Mouse (Mus musculus) embryo, embryonic 11 days (tissue): ENCODE results near the gene Kcnj6.
"Not testable (repeated sequence)": the region's sequence is repeated elsewhere in the genome, so short reads cannot be mapped to it uniquely, and the experiment has no call there.

ENCODE experiments used
- DNase-seq: peaks from one replicate; pipeline ENCODE4 v3.0.0-alpha.2; 2015

Kcnj6 gene

DNA sequence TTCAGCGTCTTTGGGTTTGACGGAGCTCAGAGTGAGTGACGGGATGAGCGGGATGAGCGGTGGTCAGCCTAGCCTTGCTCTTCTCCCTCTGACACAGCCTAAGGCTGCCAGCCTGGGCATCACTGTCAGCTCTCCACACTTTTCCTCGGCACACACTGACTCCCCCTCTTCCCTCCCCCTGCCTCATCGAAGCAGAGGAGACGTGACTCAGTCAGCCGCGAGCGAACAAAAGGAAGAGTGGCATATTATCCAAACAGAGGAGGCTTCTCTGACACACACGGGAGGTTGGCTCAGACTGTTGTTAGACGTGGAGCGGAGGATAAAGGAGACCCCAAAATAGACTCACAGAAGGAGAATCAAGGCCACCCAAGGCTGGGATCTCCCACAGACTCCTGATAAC, 147.1 kb downstream of the Kcnj6 start:
- DNase-seq: no peak

GRCm38 (mm10) chr16:94845996-94846395, 151.5 kb downstream of the Kcnj6 start:
- no peak for DNase-seq

DNA sequence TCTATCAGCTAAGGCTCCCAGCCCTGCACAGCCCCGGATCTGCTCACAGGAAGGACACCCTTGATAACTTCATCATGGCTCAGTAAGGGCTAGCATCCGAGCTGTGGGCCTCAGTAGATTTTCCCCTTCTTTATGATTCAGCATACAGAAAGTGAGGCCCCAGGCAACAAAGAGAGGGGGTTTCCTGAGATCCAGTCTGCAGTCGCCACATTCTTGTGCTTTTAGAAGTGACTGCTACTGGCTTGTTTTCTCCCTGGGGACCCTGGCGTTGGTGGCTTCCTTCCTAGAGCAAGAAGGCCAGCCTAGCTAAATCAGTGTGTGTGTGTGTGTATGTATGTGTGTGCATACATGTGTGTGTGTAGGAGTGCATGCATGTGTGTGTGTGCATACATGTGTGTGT, 152.7 kb downstream of the Kcnj6 start:
- DNase-seq: no peak

- peak; percentile 31 for DNase-seq
These were observed 158.1 kb downstream of the Kcnj6 start for GRCm38 (mm10) chr16:94839398-94839797.

- DNase-seq: no peak
These were observed 159.6 kb downstream of the Kcnj6 start for GRCm38 (mm10) chr16:94837881-94838280.

GRCm38 (mm10) chr16:94834502-94834901, 163.0 kb downstream of the Kcnj6 start:
- DNase-seq: no peak

DNA sequence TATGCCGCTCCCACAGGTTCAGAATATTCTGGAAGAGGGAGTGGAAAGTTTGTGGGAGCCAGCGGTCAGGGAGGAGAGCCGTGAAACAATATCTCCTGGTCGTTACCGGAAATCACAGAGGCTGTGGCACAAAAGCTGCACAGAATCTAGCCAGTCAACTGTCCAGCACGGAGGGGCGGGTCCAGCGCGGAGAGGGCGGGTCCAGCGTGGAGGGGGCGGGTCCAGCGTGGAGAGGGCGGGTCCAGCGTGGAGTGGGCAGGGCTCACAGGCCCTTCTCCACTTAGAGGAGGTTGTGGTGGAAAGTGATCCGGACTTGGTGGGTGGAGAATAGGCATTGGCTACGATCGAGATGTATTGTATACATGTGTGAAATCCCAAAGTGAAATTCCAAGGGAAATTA, 169.3 kb downstream of the Kcnj6 start:
- DNase-seq: no peak

DNA sequence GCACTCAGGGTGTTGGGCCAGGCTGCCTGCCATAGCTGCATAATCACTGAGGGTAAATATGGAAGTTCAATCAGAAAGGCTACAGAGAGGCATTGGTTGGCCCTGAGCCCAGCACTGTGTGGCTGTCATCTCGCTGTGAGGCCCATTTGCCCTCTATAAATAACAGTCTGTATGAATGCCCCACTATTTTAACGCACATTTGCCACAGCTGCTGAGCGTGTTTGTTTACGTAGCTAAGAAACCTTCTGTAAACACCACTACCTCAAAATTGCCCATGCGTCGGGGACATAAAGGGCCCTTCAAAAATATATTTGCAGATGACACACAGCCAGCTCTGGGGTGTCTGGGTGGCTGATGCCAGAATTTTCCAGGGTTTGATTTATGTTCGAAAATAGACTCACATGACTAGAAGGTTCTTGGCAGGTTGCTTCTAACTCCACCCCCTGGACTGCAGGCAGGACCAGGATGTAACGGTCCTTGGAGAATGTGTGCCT, 170.4 kb downstream of the Kcnj6 start:
- no peak for DNase-seq

- no peak for DNase-seq
These were observed 172.2 kb downstream of the Kcnj6 start for GRCm38 (mm10) chr16:94825274-94825673.

GRCm38 (mm10) chr16:94822611-94823010, 174.9 kb downstream of the Kcnj6 start:
- no peak for DNase-seq

- DNase-seq: no peak
These were observed 175.9 kb downstream of the Kcnj6 start for GRCm38 (mm10) chr16:94821610-94822009.

GRCm38 (mm10) chr16:94816391-94816790, 181.1 kb downstream of the Kcnj6 start:
- DNase-seq: peak; percentile 71

GRCm38 (mm10) chr16:94815891-94816290, 181.6 kb downstream of the Kcnj6 start:
- no peak for DNase-seq

- not testable (repeated sequence) for DNase-seq
These were observed 188.2 kb downstream of the Kcnj6 start for GRCm38 (mm10) chr16:94809286-94809685.

DNA sequence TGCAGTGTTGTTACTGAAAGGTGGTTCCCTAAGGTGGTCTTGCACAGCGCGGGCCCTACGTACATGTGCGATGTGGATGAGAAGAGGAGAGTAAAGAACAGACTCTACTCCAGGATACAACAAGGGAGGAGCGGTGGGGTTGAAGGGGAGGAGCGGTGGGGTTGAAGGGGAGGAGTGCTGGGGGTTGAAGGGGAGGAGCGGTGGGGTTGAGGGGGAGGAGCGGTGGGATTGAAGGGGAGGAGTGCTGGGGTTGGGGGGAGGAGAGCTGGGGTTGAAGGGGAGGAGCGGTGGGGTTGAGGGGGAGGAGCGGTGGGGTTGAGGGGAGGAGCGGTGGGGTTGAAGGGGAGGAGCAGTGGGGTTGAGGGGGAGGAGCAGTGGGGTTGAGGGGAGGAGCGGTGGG, 199.3 kb downstream of the Kcnj6 start:
- DNase-seq: no peak

DNA sequence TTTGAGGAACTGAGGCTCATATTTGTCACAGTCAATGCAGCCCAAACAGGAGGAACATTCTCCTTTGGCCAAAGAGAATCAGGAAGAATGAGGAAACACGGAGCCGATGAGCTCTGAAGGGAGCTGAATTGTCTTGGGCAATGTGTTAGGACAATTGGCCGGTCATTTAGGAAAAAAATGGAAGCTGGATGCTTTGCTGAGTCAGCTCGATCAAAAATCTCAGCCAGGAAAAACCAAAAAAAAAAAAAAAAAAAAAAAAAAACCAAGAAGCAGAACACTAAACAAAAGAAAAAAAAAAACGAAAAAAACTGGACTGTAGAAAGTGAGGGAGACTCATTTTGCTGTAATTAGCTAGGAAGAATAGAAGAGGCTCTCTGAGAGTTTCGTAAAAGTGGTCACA, 200.1 kb downstream of the Kcnj6 start:
- no peak for DNase-seq

DNA sequence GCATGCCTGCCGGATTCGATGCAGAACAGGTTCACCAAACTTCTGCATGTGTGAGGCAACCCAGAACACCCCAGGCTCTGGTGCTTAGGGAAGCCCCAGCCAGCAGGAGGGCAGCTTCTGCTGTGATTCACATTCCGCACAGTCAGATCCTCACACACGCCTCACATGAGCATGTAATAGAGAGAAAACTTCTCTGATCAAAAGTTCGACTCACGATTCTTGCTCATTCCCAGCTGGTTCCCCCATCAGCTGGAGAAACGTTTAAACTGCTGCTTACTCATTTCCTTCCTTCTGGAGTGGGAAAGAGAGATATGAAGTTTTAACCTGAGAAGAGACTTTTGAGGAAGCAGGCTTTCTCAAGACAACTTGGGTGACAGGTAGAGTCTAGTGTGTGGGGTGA, 204.5 kb downstream of the Kcnj6 start:
- no peak for DNase-seq

DNA sequence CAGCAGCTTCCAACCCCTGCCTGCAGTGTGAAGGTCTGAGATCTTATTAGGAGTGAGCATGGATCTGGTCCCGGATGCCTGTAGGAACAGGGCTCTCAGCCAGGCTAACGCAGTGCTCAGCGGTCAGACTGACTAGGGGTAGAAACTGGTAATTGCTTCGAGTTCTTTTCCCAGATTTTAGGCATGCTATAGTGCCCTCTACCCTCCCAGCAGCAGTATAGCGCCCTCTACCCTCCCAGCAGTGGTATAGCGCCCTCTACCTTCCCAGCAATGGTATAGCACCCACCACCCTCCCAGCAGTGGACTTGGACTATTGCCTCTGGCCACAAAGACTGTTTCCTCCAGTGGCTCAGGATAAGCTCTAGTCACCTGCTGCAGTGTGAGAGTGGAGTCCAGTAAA, 207.5 kb downstream of the Kcnj6 start:
- peak; percentile 34 for DNase-seq

DNA sequence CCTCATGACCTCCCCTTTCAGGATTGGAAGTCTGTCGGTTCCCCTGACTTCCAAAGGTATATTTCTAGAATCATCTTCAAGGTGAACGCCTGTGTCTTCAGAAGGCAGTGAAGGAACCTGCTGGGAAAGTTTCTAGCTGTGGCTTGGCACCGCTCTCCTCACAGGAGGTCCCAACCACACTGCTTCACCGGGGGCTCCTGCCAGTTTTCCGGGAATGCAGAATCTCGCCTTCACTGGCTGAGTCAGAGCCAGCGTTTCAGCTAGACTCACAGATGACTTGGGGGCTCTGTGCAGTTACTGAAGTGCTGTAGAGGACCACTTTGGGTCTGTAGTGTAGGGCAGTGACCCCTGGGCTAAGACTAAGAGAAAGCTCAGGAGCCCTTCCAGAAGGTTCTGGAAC, 208.8 kb downstream of the Kcnj6 start:
- no peak for DNase-seq

DNA sequence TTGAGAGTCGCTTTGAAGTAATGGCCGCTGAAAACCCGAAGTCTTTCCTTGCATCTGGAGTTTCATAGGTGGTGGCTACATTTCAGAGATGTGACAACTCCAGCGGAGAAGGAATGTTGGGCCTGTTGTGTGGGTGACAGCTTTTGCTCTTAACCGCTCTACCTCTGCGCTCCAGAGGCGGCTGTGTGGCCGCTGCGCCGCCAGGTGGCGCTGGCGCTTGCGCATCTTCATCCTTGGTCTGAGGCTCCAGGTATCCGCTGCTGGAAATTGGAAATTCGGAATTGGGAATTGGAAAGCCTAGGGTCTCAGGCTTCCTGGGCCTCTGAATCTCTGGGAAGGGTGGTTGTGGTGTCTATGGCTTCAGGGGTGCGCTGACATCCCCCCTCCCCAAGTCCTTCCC, 209.3 kb downstream of the Kcnj6 start:
- peak; percentile 81 for DNase-seq

DNA sequence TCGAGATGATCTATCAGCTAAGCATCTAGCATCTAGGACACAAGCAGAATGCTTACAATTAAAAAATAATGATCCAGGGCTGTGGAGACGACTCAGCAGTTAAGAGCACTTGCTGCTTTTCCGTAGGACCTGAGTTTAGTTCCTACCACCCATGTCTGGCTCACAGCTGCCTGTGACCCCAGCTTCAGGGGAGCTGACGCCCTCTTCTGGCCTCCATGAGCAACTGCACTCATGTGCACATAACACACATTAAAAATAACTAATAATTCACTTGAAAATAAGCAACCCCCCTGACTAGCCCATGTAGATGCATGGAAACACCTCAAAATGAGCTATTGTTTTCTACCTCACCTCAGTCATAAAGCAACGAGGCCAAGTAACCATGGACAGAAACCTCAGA, 211.6 kb downstream of the Kcnj6 start:
- DNase-seq: no peak

DNA sequence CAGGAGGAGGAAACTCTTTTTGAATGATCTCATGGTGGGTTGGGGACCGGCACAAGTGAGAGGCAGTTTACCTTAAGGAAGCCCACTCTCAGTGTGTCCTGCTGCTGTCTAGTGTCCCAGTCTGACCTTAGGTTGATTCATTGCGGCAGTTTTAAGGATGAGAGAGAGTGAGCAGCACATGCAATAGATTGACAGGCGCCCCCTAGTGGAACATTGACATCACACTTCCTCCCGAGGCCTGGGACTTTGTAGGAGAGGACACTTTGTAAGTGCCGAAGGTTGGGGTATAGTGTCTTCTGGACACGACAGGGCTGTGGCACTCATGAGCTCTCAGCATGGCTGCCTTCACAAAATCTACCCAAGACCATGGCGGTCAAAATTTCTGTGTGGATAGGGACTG, 213.8 kb downstream of the Kcnj6 start:
- DNase-seq: peak; percentile 29

DNA sequence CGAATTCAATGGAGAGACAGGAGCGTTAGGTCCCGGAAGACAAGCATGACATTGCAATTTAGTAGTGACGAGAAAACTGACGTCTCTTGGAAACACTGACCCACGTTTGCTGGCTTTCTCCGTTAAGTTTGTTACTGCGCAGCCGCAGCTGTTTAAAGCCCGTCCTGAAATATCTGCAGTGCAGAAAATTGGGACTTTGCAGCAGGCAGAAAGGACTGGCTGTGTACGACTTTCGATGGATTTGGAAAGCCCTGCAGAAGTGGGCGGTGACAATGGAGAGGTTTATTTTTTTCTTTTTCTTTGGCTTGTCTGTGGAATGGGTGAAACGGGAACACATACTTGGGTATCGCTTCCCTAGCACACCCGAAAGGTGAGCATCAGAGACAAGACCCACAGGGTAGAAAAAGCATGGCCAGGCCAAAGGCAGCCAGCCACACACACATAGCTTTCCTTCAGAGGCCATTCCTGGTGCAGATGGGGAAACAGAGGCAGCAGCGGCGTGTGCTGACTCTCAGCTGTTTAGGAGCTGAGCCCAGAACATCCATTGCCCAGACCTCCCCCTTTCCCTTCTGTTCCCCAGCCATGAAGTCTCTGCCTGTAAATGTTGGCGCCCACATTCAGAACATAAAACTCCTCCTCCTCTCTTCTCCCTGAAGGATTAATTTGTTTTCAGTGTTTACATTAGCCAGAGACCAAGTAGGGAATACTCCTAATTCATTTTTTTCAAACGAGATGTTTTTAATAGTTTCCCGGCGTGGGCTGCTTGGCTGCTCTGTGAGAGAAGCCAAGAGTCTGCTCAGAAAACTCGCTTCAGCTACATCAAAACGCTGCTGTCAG, 215.2 kb downstream of the Kcnj6 start:
- no peak for DNase-seq

GRCm38 (mm10) chr16:94773928-94774327, 223.6 kb downstream of the Kcnj6 start:
- DNase-seq: no peak

DNA sequence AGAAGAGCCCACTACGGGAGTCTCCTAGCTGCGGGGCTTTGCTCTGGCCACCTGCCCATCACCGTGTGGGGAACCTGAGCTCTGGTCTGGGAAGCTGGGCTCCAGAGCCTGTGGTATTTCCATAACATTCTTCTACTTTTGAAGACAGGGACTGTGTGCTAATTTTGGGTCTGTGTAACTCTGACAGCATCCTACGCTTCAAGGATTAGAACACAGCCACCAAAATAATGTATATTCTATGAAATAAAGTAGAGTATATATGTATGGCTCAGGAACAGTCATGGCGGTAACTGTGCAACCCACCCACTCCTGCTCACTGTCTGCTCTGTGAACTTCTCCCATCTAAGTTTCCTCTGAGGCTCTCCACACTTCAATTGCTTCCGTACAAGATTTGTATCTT, 229.9 kb downstream of the Kcnj6 start:
- no peak for DNase-seq
